Mouse (Mus musculus) ZHBTc4 (cell line): ENCODE measurements around the gene Fmo3.

Source experiments
- DNase-seq: peaks from one replicate; pipeline ENCODE4 v3.0.0-alpha.2; 2011; ENCODE audit warnings: low read depth, low spot score

The Fmo3 gene

DNA sequence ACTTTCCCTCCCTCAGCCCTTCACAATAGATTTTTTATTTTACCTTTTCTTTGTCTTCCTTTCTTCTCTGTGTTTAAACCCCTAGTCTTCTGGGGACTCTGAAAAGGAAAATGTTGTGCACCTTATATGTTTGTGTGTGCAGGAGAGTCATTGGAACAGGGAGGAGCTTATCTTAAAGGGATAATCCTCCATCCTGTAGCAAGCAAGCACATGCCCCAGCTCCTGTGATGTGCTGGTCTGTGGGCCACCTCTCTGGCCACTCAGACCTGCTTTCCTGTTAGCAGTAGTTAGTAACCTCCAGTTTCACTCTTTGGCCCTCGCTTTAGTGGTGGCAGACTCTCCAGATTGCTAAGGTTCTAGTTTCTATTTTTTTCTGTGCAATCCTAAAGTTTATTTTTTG is at the start of gene Fmo3:
Fmo3 (minus strand) TSS at position 101 of the 400 bp plus-strand sequence.
- DNase-seq = no peak

- DNase-seq = no peak
These were observed 38.7 kb upstream of the Fmo3 start for GRCm38 (mm10) chr1:163023075-163023474.

DNA sequence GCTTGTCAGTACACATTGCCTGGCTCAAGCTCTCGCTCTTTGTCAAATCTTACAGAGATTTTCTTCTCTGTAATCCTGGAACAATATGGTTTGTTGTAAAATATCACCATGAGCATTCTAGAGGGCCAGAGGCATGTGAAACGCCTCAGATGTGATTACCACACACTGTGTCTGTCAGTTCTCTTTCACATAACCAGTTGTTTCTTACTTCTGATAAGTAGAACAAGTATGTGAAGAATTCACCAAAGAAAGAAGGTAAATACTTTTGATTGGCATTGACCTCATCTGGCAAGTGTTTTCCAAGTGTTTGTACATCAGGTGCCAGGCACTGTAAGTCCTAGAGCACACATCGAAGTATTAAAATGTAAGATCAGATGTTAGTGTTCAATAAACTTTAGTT is 24.9 kb upstream of the Fmo3 start:
- DNase-seq = no peak

DNA sequence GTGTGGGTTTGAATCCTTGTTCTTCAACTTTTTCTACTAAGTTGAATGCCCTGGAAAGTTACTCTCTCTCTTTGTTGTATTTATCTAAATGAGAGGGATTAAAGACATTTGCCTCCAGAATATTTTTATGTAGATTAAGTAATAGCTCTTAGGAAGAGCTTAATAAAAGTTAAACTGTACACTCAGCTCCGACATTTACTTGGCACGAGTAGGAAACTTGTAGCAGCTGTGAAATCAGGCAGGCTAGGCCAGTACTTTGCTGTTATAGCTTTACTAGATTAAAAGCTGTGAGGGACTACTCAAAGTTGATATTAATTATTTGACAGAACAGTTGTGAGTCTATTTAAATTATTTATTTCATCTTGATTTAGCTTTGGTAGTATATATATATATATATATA is 19.2 kb upstream of the Fmo3 start:
- DNase-seq = no peak

- DNase-seq = no peak
These were observed 17.0 kb upstream of the Fmo3 start for GRCm38 (mm10) chr1:163001271-163001829.

DNA sequence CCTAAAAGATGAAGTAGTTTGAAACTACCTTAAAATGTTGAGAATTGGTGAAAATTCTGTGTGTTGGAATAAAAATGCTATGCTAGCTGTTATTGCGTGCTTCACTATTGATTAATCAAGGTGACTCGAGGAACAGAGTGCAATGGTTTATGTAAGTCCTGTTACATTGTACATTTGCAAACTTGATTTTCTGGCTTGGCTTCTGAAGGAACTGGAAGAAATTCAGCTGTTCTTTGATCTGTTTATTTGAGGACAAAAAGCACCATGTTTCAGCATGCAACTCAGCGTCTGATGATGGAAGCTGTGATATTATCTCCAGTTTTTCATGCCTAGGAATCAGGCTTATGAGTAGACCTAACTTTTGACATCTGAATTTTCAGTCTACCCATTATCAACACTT is 3.2 kb upstream of the Fmo3 start:
- no peak for DNase-seq

- DNase-seq = no peak
These were observed 2.4 kb upstream of the Fmo3 start for GRCm38 (mm10) chr1:162986777-162987176.

DNA sequence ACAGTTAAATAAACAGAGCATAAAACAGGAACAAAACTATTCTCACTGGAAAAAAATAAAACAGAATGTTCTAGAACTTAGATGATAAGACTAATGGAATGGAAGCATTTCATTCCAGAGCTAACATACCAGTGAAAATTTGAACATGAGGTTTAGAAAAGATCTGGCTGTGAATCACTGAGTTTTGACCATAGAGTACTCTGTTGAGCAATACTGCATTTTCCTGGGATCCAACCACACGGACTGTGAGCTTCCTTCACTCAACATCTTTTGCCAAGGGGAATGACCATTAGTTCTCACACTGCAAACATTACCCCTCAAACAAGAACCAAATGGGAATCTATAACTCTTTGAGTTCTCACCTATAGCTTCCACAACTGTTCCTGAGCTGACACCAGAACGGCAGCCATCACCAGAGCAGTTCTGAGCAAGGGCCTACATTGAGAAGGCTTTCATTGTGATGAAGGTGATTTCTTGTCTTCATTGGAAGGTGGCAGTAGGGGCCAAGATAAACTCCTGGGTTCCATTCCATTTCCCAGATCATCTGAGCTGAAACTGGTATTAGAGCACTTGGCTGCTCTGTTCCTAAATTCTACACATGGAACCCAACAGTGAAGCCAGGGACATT is 1.9 kb upstream of the Fmo3 start:
- DNase-seq = no peak

- DNase-seq = no peak
These were observed 20.8 kb downstream of the Fmo3 start for GRCm38 (mm10) chr1:162963556-162963955.

DNA sequence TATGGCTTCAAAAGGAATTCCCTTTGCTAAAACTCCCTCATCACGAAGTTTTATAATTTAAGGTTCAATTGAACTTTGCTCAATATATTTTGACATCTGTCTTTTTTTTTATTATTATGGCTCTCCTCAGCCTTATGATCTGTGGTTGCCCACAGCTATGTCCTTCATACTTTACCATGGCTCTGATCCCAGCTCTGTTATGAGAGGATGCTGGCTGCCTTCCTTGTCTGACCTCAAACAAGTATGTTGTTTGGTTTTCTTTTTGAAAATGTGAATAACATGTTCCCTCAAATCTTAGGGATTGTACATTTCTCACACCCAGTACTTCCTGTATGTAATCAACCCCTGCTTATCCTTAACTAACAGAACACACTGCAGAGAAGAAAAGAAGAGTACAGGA is 26.9 kb downstream of the Fmo3 start:
- DNase-seq = no peak

- no peak for DNase-seq
These were observed 31.2 kb downstream of the Fmo3 start for GRCm38 (mm10) chr1:162953079-162953478.

- no peak for DNase-seq
These were observed 34.6 kb downstream of the Fmo3 start for GRCm38 (mm10) chr1:162949763-162950162.

DNA sequence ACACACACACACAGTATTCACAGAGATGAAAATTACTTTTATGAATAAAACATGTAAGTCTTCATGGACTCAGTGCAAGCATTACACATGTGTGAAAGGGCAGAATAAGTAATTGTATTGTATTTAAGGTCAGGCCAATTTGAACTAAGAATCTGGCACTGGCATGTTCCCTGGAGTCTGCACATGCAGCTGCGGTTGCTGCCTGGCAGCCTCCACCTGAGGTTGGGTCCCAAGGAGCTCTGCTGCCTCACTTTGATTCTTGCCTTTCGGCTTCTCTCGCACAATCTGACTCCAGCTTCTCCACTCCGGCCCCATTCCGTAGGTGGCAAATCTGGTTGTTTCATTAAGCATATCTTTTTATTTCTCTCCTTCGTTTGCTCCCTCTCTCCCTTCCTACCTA is 36.4 kb downstream of the Fmo3 start:
- no peak for DNase-seq

DNA sequence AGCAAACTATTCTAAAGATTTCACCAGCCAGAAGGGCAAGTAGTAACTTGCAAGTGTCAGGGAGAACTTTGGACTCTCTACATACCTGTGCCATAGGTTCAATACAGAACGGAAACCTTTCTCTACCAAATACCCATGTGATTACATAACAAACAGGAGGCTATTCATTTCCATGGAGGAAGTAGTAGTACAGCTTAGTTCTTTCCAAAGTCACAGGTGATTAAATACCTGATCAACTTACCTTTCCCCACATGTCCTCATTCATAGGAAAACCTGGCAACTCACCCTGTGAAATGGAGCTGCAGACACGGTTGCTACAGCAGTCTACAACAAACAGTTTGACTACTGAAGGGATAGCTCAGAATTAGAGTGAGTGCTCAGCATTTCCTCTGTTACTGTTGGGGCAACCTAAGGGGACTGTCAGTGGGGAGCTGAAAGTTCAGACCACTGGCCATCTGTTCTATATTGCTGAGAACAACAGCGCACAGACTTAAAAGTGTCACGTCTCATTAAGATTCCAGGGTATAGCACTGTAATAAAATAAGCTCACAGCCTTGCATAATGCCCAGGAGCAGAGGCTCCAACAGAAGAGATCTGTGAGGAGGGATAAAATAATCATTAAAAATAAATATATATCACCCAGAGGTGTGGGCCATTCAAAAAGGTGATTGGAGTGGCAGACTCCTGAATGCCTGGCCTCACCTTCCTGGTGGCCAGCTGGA is 37.3 kb downstream of the Fmo3 start:
- DNase-seq = no peak

- no peak for DNase-seq
These were observed 40.6 kb downstream of the Fmo3 start for GRCm38 (mm10) chr1:162943700-162944099.

GRCm38 (mm10) chr1:162938696-162939351 is 45.5 kb downstream of the Fmo3 start:
- DNase-seq = no peak

DNA sequence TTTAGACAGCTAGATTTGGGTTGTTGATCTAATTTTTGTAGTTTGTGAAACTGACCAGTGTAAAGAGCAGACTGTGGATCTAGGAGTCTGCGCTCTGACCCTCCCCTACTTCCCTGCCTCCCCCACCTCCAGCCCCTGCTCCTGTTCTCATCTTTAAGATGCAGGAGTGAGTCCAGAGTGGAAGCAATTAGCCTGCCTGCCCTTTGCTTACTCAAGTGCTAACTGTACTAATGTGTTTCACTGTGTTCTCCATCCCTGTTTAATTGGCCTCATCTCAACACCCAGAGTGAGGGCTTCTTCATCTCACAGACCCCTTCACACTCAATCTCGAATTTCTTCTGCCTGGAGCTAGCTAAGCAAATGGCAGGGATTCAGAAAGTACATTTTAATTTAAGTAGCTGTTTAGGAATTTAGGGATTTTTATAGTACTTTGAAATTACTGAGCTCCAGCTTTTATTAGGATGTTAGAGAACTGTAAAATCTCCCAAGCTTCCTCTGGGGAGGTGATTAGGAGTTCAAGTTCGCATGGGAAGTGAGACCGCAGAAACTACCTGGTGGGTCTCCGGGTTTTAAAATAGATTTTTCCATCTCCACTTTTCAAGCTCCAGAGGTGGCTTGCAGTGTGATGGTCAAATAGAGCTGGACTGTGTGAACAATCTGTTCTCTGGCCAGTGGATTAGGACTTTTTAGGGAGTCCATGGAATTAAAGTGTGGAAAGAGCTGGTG is 46.2 kb downstream of the Fmo3 start:
- no peak for DNase-seq

DNA sequence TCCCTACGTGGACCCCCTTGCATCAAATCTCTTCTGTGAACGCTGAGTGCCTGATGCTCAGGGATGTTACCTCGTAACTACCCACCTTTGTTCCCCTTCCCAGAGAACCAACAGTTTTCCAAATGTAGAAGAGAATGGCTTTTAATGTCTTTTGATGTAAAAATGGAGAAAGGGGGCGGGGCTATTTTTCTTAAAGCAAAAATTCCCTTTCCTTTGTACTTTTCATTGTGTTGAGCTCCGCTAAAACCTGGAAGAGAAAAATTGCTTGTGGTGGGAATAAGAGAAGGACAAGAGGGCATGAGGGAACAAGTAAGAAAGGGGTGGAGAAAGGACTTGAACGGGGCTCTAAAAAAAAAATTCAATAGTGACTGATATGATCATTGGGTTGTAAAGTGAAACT is 46.9 kb downstream of the Fmo3 start, which contains the start of gene Fmo6:
Fmo6 (minus strand) TSS at position 101 of the 400 bp plus-strand sequence.
- no peak for DNase-seq

DNA sequence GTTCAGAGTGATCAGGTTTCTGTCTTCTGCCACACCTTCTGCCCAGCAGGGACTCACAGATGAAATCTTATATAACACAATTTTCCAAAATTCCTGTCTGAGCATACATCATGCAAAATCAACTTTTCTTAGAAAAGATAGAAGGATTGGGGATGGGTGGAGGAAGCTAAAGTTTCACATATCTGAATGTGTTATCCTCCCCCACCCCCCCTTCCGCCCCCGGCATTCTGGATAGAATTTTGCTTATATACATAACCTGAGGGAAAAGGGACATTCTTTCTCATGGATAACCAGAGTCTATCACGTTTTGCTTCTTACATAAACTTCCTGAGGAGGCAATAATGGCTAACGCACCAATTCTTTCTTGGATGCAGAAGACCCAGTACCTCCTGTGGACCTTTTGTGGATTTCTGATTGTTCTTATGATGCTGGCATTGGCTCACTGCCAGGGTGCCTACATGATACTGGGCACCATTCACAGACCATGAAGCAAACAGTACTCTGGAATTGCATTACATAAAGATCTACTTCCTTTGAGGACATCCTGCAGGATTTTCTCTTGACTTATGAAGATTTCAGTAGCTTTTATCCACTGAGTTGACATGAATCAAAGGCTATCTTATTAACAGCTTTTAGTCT is 49.8 kb downstream of the Fmo3 start:
- DNase-seq = no peak

DNA sequence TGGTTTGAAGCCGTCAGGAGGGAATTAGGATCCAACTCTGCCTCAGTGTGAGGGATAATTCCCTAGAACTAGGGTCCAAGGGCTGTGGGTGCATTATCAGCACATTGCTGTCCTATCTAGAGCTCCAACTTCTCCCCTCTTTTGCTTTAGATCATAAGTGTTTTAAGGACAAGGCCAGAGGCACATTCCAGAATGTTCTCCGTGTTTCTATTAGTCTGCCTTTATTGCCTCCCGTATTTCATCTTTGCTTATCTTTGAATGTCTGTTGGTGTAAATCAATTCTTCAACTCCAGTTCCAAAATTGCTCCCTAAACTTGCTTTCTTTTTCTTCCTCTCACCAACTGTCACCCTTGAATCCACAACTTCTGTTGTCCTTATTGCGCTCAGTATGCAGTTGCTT is 51.9 kb downstream of the Fmo3 start:
- DNase-seq = no peak

DNA sequence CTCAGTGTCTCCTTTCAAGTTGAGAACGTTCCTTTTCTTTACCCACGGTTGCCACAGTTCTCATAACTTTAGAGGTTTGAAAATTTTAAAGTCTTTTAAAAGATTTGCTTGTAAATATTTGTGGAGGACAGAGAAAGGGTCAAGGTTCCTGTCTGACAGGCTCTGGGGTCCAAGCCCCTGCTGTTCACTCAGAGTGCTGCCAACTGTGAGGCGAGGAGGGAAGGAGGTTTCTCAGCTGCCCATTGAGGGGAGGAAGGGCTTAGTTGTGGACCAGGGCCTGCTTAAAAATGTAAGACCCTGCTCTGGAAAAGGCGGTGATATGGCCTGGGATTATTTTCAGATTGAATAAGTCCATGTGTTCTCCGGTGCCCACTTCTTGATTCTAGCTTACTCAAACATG is 52.4 kb downstream of the Fmo3 start:
- DNase-seq = no peak
